Mouse (Mus musculus): ENCODE data around the gene Myog.

DNA sequence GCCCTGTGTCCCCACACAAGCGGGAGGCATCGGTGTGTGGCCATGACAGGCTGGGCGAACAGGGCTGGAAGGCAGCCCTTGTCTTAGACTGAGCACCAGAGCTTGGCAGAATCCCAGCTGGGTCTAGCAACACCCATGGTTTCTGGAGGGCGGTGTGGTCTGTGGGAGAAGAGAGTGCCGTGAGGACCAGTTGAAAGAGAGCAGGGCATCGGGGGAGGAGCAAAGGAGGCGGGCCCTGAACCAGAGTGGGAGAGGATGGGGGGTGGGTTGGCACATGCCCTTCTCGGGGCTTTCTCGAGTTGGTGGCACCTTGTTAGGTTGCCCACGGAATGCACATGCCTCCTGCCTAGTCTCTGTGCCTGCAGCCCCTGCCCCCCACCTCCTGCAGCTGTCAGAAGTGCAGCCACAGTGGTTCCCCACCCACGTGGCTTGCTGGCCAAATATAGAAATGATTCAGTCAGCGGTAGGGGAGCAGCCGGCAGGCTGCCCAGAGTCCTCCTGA lies 43.0 kb downstream of the Myog start, which contains the start of gene Ppfia4:
- TF ChIP-seq CTCF (IDR thresholded peaks at IDR 0.05; ENCODE audit: control insufficient read depth, insufficient read depth, insufficient read length) (no peak), MAX (IDR thresholded peaks at IDR 0.05) (peak; percentile 83), CEBPB (IDR thresholded peaks at IDR 0.05; ENCODE audit: low read depth) (no peak)
